Mouse (Mus musculus) midbrain, embryonic 16.5 days (tissue): Measurements from ENCODE around the gene Nemp2. TPM values are rescaled to one million over a fixed set of nuclear protein-coding genes. Genes with fewer than 3 reads are reported as not detected.

Experiments used
- ATAC-seq: fragments of 200-750 bp; cut with Nextera tagmentation; 2 replicates; pipeline ENCODE4 v1.8.0; 2017; ENCODE audit warnings: moderate TSS enrichment
- H3K27ac ChIP-seq: fragments of 300-500 bp; sonication (generic); 2 replicates; pipeline ENCODE4 v1.5.1; 2014; ENCODE audit warnings: mild to moderate bottlenecking, low read length, mixed read lengths
- H3K27me3 ChIP-seq: fragments of 300-500 bp; sonication (generic); 2 replicates; pipeline ENCODE4 v1.6.1; 2014; ENCODE audit warnings: low read depth, low read length, mixed read lengths; ENCODE audit not compliant: control insufficient read depth, insufficient read depth
- H3K36me3 ChIP-seq: fragments of 300-500 bp; sonication (generic); 2 replicates; pipeline ENCODE4 v1.6.1; 2014; ENCODE audit warnings: mild to moderate bottlenecking, low read length, moderate library complexity, mixed read lengths; ENCODE audit not compliant: control insufficient read depth, insufficient read depth
- H3K4me1 ChIP-seq: fragments of 300-500 bp; sonication (generic); 2 replicates; pipeline ENCODE4 v1.6.1; 2014; ENCODE audit warnings: mild to moderate bottlenecking, low read length, mixed read lengths; ENCODE audit not compliant: control insufficient read depth, insufficient read depth
- H3K4me2 ChIP-seq: fragments of 300-500 bp; sonication (generic); 2 replicates; pipeline ENCODE4 v1.6.1; 2014; ENCODE audit warnings: mild to moderate bottlenecking, low read length, mixed read lengths
- H3K4me3 ChIP-seq: fragments of 300-500 bp; sonication (generic); 2 replicates; pipeline ENCODE4 v1.5.1; 2014; ENCODE audit warnings: low read depth, mild to moderate bottlenecking, low read length, moderate library complexity, mixed read lengths
- H3K9ac ChIP-seq: fragments of 300-500 bp; sonication (generic); 2 replicates; pipeline ENCODE4 v1.6.1; 2014; ENCODE audit warnings: low read depth, low read length, mixed read lengths
- H3K9me3 ChIP-seq: fragments of 300-500 bp; sonication (generic); replicated peaks from 2 replicates; pipeline ENCODE4 v1.6.1; 2014; ENCODE audit warnings: mild to moderate bottlenecking, low read length, mixed read lengths; ENCODE audit not compliant: control insufficient read depth, poor library complexity, severe bottlenecking
- WGBS: fragments of 180-500 bp; shearing (Covaris S2); extraction: QIAGEN DNeasy Blood & Tissue Kit; methylation state at CpG from one replicate; pipeline ENCODE4 v1.1.7; 2014; 5-methylcytosine and 5-hydroxymethylcytosine counted together
- polyA plus RNA-seq: library from polyadenylated mRNA; unstranded; fragments of >200 nt; fragmentation: Nextera tagmentation; extraction: Ambion mirVana; gene quantifications from 2 replicates; pipeline ENCODE4 v1.2.1, GENCODE M21; 2015

Nemp2 gene
- polyA plus RNA-seq, 1 experiment from 2014 or later: 5.0 TPM

DNA sequence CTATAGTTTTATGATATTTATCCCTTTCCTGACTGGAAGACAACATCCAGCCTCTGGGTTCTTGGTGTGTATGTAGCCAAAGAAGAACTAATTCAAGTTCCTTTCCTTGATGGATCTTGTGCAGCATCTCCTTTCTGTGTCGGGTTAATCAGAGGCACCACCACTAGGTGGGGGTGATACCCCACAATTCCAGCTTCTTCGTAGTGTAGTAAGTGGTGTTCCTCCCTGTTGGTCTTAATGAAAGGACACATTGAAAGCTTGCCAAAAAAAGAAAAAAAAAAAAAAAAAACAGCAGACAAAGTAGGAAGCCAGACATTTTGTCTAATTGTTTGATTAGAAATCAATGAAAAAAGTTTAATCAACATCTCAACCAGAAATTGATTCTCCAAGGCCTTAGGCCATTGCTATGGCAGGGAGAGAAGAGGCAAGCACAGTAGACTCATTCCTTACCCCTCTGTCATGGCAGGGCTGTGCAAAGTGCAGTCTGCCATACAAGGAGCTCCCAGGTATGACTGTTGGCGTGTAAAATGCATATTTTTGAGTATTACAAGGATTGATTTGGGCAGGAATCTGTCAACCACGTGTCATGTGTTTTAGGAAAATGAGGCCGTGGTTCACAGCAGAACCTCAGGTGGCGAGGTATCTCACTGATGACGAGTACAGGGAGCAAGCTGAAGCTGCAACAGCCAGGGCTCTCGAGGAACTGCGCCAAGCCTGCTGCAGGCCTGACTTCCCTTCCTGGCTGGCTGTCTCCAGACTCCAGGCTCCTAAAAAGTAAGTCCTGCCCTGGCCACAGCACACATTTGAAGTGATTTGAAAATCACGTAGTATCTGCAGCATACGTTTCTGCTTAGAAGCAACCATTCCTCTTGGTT lies 17.9 kb downstream of the Nemp2 start:
- WGBS: 77% methylated on average over 11 of the region's 11 CpGs
- peaks cover 4% of the 10 kb centered on the region for H3K36me3 ChIP-seq
- H3K4me2 ChIP-seq: no peak overlapping the region

DNA sequence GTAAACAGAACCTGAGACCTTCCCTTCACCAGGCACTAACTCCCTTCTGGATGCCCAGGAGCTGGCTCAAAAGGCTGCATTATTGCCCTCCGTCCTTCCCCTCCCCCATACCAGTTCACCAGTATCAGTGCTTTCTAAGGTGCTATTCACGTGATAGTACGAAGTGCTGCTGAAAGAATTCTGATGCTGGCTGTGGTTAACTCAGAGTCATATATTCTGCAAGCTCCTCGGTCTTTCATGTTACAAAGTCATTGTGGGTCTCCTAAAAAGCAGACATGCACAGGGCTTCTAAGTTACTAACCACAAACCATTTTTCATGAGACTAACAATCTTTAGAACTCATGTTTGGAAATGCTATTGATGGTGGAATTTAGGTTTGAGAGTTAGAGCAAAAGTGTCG lies 19.6 kb downstream of the Nemp2 start:
- 92% methylated on average over 5 of the region's 5 CpGs for WGBS
- H3K9me3 ChIP-seq: no peaks in the 10 kb centered on the region
- peaks cover 4% of the 10 kb centered on the region for H3K36me3 ChIP-seq
- no peak overlapping the region for H3K9ac ChIP-seq
- H3K27me3 ChIP-seq: no peaks in the 10 kb centered on the region
- no peak overlapping the region for H3K4me3 ChIP-seq
- no peaks in the 10 kb centered on the region for H3K4me1 ChIP-seq
- no peak overlapping the region for H3K27ac ChIP-seq
- H3K4me2 ChIP-seq: no peak overlapping the region
- no peak for ATAC-seq

More for the DNA sequence above, 17.9 kb downstream of the Nemp2 start:
- no peaks in the 10 kb centered on the region for H3K4me1 ChIP-seq
- H3K4me3 ChIP-seq: no peak overlapping the region
- peak; percentile 92 for ATAC-seq
- no peak overlapping the region for H3K9ac ChIP-seq
- H3K9me3 ChIP-seq: no peaks in the 10 kb centered on the region
- no peak overlapping the region for H3K27ac ChIP-seq
- no peaks in the 10 kb centered on the region for H3K27me3 ChIP-seq

DNA sequence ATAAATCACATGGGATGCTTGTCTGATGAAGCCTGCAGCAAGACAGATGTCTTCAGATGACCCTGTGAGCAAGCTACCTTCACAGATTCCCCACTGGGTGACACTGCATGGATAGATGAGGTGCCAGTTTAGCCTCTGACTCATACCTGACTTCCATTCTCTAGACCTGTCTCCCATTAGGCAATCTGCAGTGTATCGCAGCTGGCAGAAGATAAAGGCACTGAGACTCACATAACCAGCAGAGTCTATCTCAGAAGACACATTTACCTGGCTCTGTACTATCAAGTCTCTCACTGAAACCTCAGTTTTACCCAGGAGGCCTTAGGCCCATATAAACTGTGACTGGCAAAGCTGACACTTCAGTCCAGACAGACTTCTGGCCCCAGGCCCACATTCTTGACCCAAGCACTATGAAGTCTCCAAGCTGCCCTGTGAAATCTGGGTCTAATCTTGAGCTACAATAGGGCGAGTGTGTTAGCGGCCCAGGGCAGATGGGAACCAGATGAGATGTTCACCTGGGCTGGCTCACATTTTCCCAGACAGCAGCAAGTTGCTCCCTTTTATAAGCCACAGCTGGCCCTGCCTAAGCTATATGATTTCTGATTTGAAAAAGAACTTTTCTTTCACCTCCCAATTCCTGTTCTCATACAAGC lies 22.2 kb downstream of the Nemp2 start:
- Histone ChIP-seq H3K9me3 (no peaks in the 10 kb centered on the region), H3K36me3 (no peaks in the 10 kb centered on the region; the same call in none of the 2 replicates), H3K4me3 (no peak overlapping the region), H3K4me2 (no peak overlapping the region), H3K27ac (no peak overlapping the region), H3K4me1 (no peaks in the 10 kb centered on the region), H3K9ac (no peak overlapping the region), H3K27me3 (no peaks in the 10 kb centered on the region)
- ATAC-seq: no peak
- 92% methylated on average over 3 of the region's 3 CpGs for WGBS

DNA sequence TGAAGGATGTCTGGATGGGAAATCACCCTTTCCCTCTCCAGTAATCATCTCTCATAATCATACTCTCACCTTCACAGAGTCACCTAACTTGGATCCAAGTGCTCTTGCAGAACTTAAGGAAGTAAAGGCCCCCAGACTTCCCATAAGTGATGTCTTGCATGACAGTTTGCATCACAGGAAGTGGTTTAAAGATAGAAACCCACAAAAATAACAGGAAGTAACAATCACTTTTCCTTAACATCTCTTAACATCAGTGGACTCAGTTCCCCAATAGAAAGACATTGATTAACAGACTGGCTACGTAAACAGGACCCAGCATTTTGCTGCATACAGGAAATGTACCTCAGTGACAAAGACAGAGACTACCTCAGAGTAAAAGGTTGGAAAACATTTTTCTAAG lies 22.9 kb downstream of the Nemp2 start:
- Histone ChIP-seq H3K4me3 (no peak overlapping the region), H3K36me3 (no peaks in the 10 kb centered on the region; the same call in none of the 2 replicates), H3K9ac (no peak overlapping the region), H3K4me2 (no peak overlapping the region), H3K27me3 (no peaks in the 10 kb centered on the region), H3K9me3 (no peaks in the 10 kb centered on the region), H3K4me1 (no peaks in the 10 kb centered on the region), H3K27ac (no peak overlapping the region)
- ATAC-seq: no peak
- WGBS: 100% methylated on average over 1 of the region's 1 CpGs

DNA sequence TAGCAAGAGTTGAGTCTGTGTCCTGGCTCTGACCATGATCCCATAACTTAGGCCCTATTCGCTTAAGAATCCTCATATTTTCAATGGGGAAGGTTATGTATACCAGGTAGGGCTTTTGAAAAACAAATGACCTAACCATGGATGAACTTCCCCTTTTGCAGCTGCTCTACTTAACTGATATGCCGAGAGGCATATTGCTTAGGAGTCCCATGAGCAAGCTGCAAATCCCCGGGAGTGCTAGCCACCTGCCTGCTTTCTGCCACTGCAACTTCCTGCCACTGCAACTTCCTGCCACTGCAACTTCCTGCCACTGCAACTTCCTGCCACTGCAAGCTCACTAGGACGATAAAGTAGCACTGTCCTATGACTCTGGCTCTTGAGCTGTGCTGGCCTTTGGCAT lies 24.6 kb downstream of the Nemp2 start:
- H3K4me2 ChIP-seq: no peak overlapping the region
- H3K27me3 ChIP-seq: no peaks in the 10 kb centered on the region
- H3K4me1 ChIP-seq: no peaks in the 10 kb centered on the region
- no peak overlapping the region for H3K4me3 ChIP-seq
- H3K27ac ChIP-seq: no peak overlapping the region
- H3K36me3 ChIP-seq: peaks cover 2% of the 10 kb centered on the region; the same call in 1 of the 2 replicates
- ATAC-seq: no peak
- 83% methylated on average over 4 of the region's 4 CpGs for WGBS
- H3K9ac ChIP-seq: no peak overlapping the region
- H3K9me3 ChIP-seq: no peaks in the 10 kb centered on the region

DNA sequence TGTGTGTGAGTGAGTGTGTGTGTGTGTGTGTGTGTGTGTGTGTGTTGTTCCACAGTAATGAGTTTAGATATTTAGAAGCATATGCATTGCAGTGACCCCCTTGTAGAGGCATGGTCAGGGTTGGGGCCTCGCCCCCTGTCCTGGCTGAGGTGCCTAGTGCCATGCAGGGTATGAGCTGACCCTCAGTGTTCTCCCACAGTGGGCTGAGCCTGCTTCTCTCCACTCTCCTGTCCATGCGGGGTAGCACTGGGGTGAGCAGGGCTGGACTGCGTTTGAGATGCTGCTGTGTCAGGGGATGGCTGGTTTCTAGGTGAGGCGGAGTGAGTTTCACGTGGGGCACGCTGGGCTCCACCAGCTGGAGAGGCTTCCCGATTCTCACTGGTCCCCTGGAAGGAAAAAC lies 27.7 kb downstream of the Nemp2 start:
- no peaks in the 10 kb centered on the region for H3K27me3 ChIP-seq
- no peak overlapping the region for H3K4me3 ChIP-seq
- H3K9me3 ChIP-seq: no peaks in the 10 kb centered on the region
- ATAC-seq: no peak
- H3K4me1 ChIP-seq: no peaks in the 10 kb centered on the region
- H3K9ac ChIP-seq: no peak overlapping the region
- H3K36me3 ChIP-seq: peaks cover 11% of the 10 kb centered on the region; the same call in 1 of the 2 replicates
- H3K27ac ChIP-seq: no peak overlapping the region
- no peak overlapping the region for H3K4me2 ChIP-seq
- 92% methylated on average over 7 of the region's 7 CpGs for WGBS

DNA sequence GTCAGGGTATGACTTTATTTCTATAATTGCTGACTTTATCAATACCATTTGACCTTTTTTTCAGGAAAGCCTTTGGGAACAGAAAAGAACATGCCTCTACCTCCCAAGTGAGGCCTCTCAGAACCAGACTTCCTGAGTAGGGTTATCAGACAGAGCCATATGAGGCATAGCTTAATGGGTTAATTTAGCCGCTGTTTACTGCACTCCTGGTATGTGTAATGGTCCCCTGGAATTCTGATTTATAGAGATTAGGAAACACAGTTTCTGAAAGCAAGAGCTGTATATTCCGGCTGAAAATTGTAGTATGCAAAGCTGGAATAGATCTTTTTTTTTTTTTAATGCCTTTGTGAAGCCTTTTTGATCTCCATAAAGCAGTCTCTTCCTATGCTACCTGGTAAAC lies 29.8 kb downstream of the Nemp2 start:
- no peak overlapping the region for H3K4me3 ChIP-seq
- ATAC-seq: no peak
- H3K4me2 ChIP-seq: no peak overlapping the region
- H3K9ac ChIP-seq: no peak overlapping the region
- H3K27ac ChIP-seq: no peak overlapping the region
- no peaks in the 10 kb centered on the region for H3K4me1 ChIP-seq
- peaks cover 11% of the 10 kb centered on the region; the same call in 1 of the 2 replicates for H3K36me3 ChIP-seq
- 93% methylated on average over 2 of the region's 2 CpGs for WGBS
- no peaks in the 10 kb centered on the region for H3K9me3 ChIP-seq
- H3K27me3 ChIP-seq: no peaks in the 10 kb centered on the region

DNA sequence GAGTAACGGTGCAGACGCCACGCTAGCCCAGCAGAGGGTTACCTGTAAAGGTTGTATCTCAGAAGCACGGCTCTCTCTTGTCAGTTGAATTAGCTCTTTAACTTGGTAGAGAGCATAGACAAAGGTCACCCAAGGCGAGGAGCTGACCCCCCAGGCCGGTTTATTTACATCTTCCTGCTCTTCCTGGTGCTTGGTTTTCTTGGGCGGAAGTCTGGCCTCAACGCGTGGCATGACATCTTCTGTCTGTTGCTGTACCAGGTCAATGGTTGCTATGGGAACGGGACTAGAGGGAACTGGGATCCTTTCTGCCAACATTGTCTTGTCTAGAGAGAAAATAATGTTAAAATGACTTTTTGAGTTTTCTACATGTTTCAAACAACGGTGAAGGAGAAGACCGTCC lies 30.3 kb downstream of the Nemp2 start:
- 79% methylated on average over 12 of the region's 12 CpGs for WGBS
- Histone ChIP-seq H3K4me1 (no peaks in the 10 kb centered on the region), H3K4me3 (no peak overlapping the region), H3K9ac (no peak overlapping the region), H3K4me2 (no peak overlapping the region), H3K27me3 (no peaks in the 10 kb centered on the region), H3K36me3 (peaks cover 11% of the 10 kb centered on the region; the same call in 1 of the 2 replicates), H3K27ac (no peak overlapping the region), H3K9me3 (no peaks in the 10 kb centered on the region)
- ATAC-seq: no peak

DNA sequence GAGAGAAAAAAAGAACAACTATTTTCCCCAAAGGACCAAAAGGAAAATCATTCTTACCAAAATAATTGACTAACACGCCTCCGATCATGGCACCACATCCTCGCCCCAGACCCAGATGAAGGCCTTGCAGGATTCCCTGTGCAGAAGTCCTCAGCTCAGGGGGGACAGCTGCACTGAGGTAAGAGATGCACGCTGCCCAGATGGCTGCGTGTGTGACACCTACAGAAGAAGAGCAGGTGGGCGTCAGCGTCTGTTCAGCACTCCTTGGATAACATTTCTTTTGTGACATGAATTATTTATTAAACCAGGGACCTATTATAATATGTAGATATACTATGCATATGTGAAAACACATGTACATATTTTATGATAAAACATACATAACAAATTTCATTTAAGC lies 32.7 kb downstream of the Nemp2 start:
- 86% methylated on average over 7 of the region's 7 CpGs for WGBS
- no peaks in the 10 kb centered on the region for H3K4me1 ChIP-seq
- H3K9me3 ChIP-seq: no peaks in the 10 kb centered on the region
- peaks cover 11% of the 10 kb centered on the region; the same call in 1 of the 2 replicates for H3K36me3 ChIP-seq
- H3K4me2 ChIP-seq: no peak overlapping the region
- no peak overlapping the region for H3K9ac ChIP-seq
- no peak overlapping the region for H3K27ac ChIP-seq
- no peaks in the 10 kb centered on the region for H3K27me3 ChIP-seq
- H3K4me3 ChIP-seq: no peak overlapping the region
- no peak for ATAC-seq
